Mouse (Mus musculus) frontal cortex, adult (tissue): ENCODE results near the gene Abhd13.

Source experiments
- ATAC-seq: cut with Nextera tagmentation; 2 replicates; pipeline ENCODE4 v1.9.2; 2017; ENCODE audit warnings: mild to moderate bottlenecking, moderate library complexity, mixed read lengths; ENCODE audit not compliant: low TSS enrichment

The Abhd13 gene

GRCm38 (mm10) chr8:10016252-10016651 lies 38.7 kb downstream of the Abhd13 start:
- no peak for ATAC-seq

- no peak for ATAC-seq
Observed at GRCm38 (mm10) chr8:10017231-10017630, 39.7 kb downstream of the Abhd13 start.

DNA sequence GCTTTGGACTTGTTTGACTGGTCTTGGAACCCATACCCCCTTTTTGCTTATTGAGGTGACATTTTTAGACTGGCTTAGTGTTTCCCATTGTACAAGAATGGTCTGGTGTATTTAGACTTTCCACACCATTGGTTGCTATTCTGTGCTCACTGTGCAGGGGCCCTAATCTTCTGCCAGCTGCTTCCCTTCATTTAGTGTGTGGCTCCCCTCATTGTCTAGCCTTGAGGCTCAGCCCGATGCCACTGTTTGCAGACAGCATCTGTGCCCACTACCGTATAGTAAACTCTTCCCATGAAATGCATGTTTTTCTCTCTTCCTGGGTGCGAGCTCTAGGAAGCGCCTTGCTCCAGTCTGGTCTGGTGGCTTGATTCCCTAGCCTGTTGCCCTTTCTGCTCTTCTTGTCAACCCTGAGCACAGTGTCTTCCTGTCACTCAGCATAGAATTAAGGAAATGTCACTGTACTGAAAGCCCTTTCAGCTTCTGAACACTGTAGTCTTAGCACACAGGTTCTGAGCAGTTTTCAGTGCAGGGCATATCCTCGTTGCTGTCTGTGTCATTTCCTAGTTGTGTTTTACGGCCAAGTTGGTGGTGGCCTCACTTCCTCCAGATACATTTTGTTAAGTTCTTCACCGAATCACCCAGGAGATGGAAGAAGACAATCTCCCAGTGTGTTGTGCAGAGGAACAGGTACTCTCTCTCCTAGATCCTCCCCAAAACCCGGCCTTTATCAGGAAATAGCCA lies 53.0 kb downstream of the Abhd13 start:
- ATAC-seq: no peak

GRCm38 (mm10) chr8:10031177-10031576 lies 53.7 kb downstream of the Abhd13 start:
- no peak; the same call in 1 of the 2 replicates for ATAC-seq

- ATAC-seq: no peak
Observed at GRCm38 (mm10) chr8:10040866-10041265, 63.4 kb downstream of the Abhd13 start.
